9 mouse cellular contexts compared by ENCODE assay signal in genomic region chr1:87154501-87155120, GRCm38 (mm10). TPM values are rescaled to one million over a fixed set of nuclear protein-coding genes. Genes with fewer than 3 reads are reported as not detected.
DNase-seq lines count a peak whose midpoint lies in the region; ATAC-seq lines count a peak whose summit lies in the region.
"Had no signal": no experiment of that assay in that cellular context is flagged by ENCODE, and none has a peak within 500 bp of the region (broad histone marks: within the 10 kb centered on the region; RNA-seq: fewer than 3 reads in every experiment).

No protein-coding gene starts in this region.

- no peak overlapping the region for H3K27ac ChIP-seq in kidney, embryonic 16.5 days (ENCODE audit: low read length)
- no peak overlapping the region for H3K27ac ChIP-seq in embryonic facial prominence, embryonic 11.5 days (replicated peaks; ENCODE audit: low read depth, low read length)
- no peak overlapping the region for H3K27ac ChIP-seq in intestine, embryonic 15.5 days
- no peak overlapping the region for H3K27ac ChIP-seq in neural tube, embryonic 12.5 days

- peaks cover 88% of the 10 kb centered on the region for H3K27me3 ChIP-seq in kidney, embryonic 16.5 days (ENCODE audit: insufficient read depth, low read length)
- peaks cover 74% of the 10 kb centered on the region for H3K27me3 ChIP-seq in embryonic facial prominence, embryonic 11.5 days (ENCODE audit: control insufficient read depth, insufficient read depth, low read length)
- H3K27me3 ChIP-seq in intestine, embryonic 15.5 days (replicated peaks), result peaks cover 90% of the 10 kb centered on the region
- H3K27me3 ChIP-seq in neural tube, embryonic 12.5 days (replicated peaks), result peaks cover 91% of the 10 kb centered on the region

- H3K4me1 ChIP-seq in kidney, embryonic 16.5 days (ENCODE audit: insufficient read depth, low read length), result peaks cover 21% of the 10 kb centered on the region
- H3K4me1 ChIP-seq in embryonic facial prominence, embryonic 11.5 days (ENCODE audit: control insufficient read depth, insufficient read depth, low read length), result no peaks in the 10 kb centered on the region
- peaks cover 25% of the 10 kb centered on the region for H3K4me1 ChIP-seq in intestine, embryonic 15.5 days (replicated peaks)
- H3K4me1 ChIP-seq in neural tube, embryonic 12.5 days, result peaks cover 28% of the 10 kb centered on the region

- DNase-seq in kidney, adult 9 months, result no peak
- no peak for DNase-seq in embryonic facial prominence, embryonic 11.5 days (ENCODE audit: low spot score)
- no peak for DNase-seq in right cerebral cortex, postnatal 25 days
- DNase-seq in layer of hippocampus, adult 18-20 months (ENCODE audit: low spot score in 2 of 2), result no peak
- DNase-seq in spleen, postnatal 36 days (ENCODE audit: low spot score in 2 of 2), result no peak

- 0 out of 2 replicates have a peak, but pooled peaks have one; percentile 10 for ATAC-seq in kidney, embryonic 16.5 days (ENCODE audit: low FRiP score, low TSS enrichment)
- ATAC-seq in embryonic facial prominence, embryonic 11.5 days (replicated peaks; ENCODE audit: insufficient number of reproducible peaks, low FRiP score, low TSS enrichment, low read depth), result no peak
- no peak for ATAC-seq in intestine, embryonic 15.5 days
- ATAC-seq in neural tube, embryonic 12.5 days (ENCODE audit: low FRiP score, low read depth), result 0 out of 2 replicates have a peak, but pooled peaks have one; percentile 30

- peak overlapping the region; percentile 53 for H3K4me2 ChIP-seq in kidney, embryonic 16.5 days (replicated peaks; ENCODE audit: low read depth, low read length)
- H3K4me2 ChIP-seq in embryonic facial prominence, embryonic 11.5 days (ENCODE audit: low read depth, low read length), result peak overlapping the region; percentile 47
- peak overlapping the region; percentile 67 for H3K4me2 ChIP-seq in intestine, embryonic 15.5 days (replicated peaks)
- peak overlapping the region; percentile 68 for H3K4me2 ChIP-seq in neural tube, embryonic 12.5 days (replicated peaks)

- 2% methylated on average over 58 of the region's 58 CpGs for WGBS in kidney, embryonic 16.5 days
- WGBS in embryonic facial prominence, embryonic 11.5 days, result 1% methylated on average over 57 of the region's 58 CpGs
- 1% methylated on average over 58 of the region's 58 CpGs for WGBS in intestine, embryonic 15.5 days
- 1% methylated on average over 58 of the region's 58 CpGs for WGBS in neural tube, embryonic 12.5 days

- no peaks in the 10 kb centered on the region for H3K9me3 ChIP-seq in kidney, embryonic 16.5 days (ENCODE audit: low read length)
- no peaks in the 10 kb centered on the region for H3K9me3 ChIP-seq in embryonic facial prominence, embryonic 11.5 days (replicated peaks; ENCODE audit: control insufficient read depth, low read length)
- H3K9me3 ChIP-seq in intestine, embryonic 15.5 days, result no peaks in the 10 kb centered on the region
- no peaks in the 10 kb centered on the region for H3K9me3 ChIP-seq in neural tube, embryonic 12.5 days

- no peaks in the 10 kb centered on the region for H3K36me3 ChIP-seq in kidney, embryonic 16.5 days (ENCODE audit: insufficient read depth, low read length)
- H3K36me3 ChIP-seq in embryonic facial prominence, embryonic 11.5 days (replicated peaks; ENCODE audit: control insufficient read depth, insufficient read depth, low read depth, low read length), result no peaks in the 10 kb centered on the region
- no peaks in the 10 kb centered on the region for H3K36me3 ChIP-seq in intestine, embryonic 15.5 days
- no peaks in the 10 kb centered on the region for H3K36me3 ChIP-seq in neural tube, embryonic 12.5 days

- H3K4me3 ChIP-seq in kidney, embryonic 16.5 days (ENCODE audit: low read length), result peak overlapping the region; percentile 39
- H3K4me3 ChIP-seq in embryonic facial prominence, embryonic 11.5 days (ENCODE audit: low read depth, low read length), result peak overlapping the region; percentile 28
- H3K4me3 ChIP-seq in intestine, embryonic 15.5 days (replicated peaks), result peak overlapping the region; percentile 39
- H3K4me3 ChIP-seq in neural tube, embryonic 12.5 days, result peak overlapping the region; percentile 40

- no peak overlapping the region for H3K9ac ChIP-seq in kidney, embryonic 16.5 days (replicated peaks; ENCODE audit: low read length)
- H3K9ac ChIP-seq in embryonic facial prominence, embryonic 11.5 days (replicated peaks; ENCODE audit: low read length), result no peak overlapping the region
- H3K9ac ChIP-seq in intestine, embryonic 15.5 days, result no peak overlapping the region
- H3K9ac ChIP-seq in neural tube, embryonic 12.5 days, result peak overlapping the region; percentile 48; the same call in 1 of the 2 replicates

RNA-seq across cellular contexts. Expression of gene Ecel1, which starts 1.7 kb away (rescaled TPM):
- polyA plus RNA-seq in kidney, embryonic 16.5 days (2015; fragmentation: Nextera tagmentation; extraction: Ambion mirVana), result 0.94 and 1.1 TPM in 2 replicates
- 0.74 and 2.1 TPM in 2 replicates for polyA plus RNA-seq in embryonic facial prominence, embryonic 11.5 days (2014; fragmentation: Nextera tagmentation; extraction: Ambion mirVana)
- polyA plus RNA-seq in intestine, embryonic 15.5 days (2015; fragmentation: Nextera tagmentation; extraction: Ambion mirVana), result 2.4 and 2.5 TPM in 2 replicates
- 65.3 and 70.1 TPM in 2 replicates for polyA plus RNA-seq in neural tube, embryonic 12.5 days (2016; fragmentation: Nextera tagmentation; extraction: Ambion mirVana)
- total RNA-seq in layer of hippocampus, adult 18-20 months (2021), result 1 to 10 TPM; 1.9 to 3.2 TPM

RNA-seq across cellular contexts. Expression of gene Prss56, which starts 28.5 kb away (rescaled TPM):
- polyA plus RNA-seq in kidney, embryonic 16.5 days (2015; fragmentation: Nextera tagmentation; extraction: Ambion mirVana), result 0.08 TPM in 1 of 2 replicates, not detected in the other
- 0.28 and 0.74 TPM in 2 replicates for polyA plus RNA-seq in embryonic facial prominence, embryonic 11.5 days (2014; fragmentation: Nextera tagmentation; extraction: Ambion mirVana)
- polyA plus RNA-seq in intestine, embryonic 15.5 days (2015; fragmentation: Nextera tagmentation; extraction: Ambion mirVana), result not detected in 2 replicates
- 2.7 and 4.6 TPM in 2 replicates for polyA plus RNA-seq in neural tube, embryonic 12.5 days (2016; fragmentation: Nextera tagmentation; extraction: Ambion mirVana)
- total RNA-seq in layer of hippocampus, adult 18-20 months (2021), result under 1 TPM in 1 of 2 experiments, not detected in 1; 0.15 TPM

RNA-seq across cellular contexts. Expression of gene Akp3, which starts 29.8 kb away (rescaled TPM):
- polyA plus RNA-seq in kidney, embryonic 16.5 days (2015; fragmentation: Nextera tagmentation; extraction: Ambion mirVana), result not detected in 2 replicates
- polyA plus RNA-seq in embryonic facial prominence, embryonic 11.5 days (2014; fragmentation: Nextera tagmentation; extraction: Ambion mirVana), result not detected in 2 replicates
- polyA plus RNA-seq in intestine, embryonic 15.5 days (2015; fragmentation: Nextera tagmentation; extraction: Ambion mirVana), result 0.11 TPM in 1 of 2 replicates, not detected in the other
- polyA plus RNA-seq in neural tube, embryonic 12.5 days (2016; fragmentation: Nextera tagmentation; extraction: Ambion mirVana), result not detected in 2 replicates
- not detected for total RNA-seq in layer of hippocampus, adult 18-20 months (2021)
- polyA plus RNA-seq: cortical plate, adult 2 months had no signal

RNA-seq across cellular contexts. Expression of gene Chrnd, which starts 35.8 kb away (rescaled TPM):
- 0.81 and 1.1 TPM in 2 replicates for polyA plus RNA-seq in kidney, embryonic 16.5 days (2015; fragmentation: Nextera tagmentation; extraction: Ambion mirVana)
- polyA plus RNA-seq in embryonic facial prominence, embryonic 11.5 days (2014; fragmentation: Nextera tagmentation; extraction: Ambion mirVana), result 0.15 and 0.22 TPM in 2 replicates
- polyA plus RNA-seq in intestine, embryonic 15.5 days (2015; fragmentation: Nextera tagmentation; extraction: Ambion mirVana), result not detected in 2 replicates
- 0.53 and 0.60 TPM in 2 replicates for polyA plus RNA-seq in neural tube, embryonic 12.5 days (2016; fragmentation: Nextera tagmentation; extraction: Ambion mirVana)
- total RNA-seq in layer of hippocampus, adult 18-20 months (2021), result not detected
- polyA plus RNA-seq: cortical plate, adult 2 months had no signal

RNA-seq across cellular contexts. Expression of gene Chrng, which starts 49.8 kb away (rescaled TPM):
- 0.68 and 0.85 TPM in 2 replicates for polyA plus RNA-seq in kidney, embryonic 16.5 days (2015; fragmentation: Nextera tagmentation; extraction: Ambion mirVana)
- polyA plus RNA-seq in embryonic facial prominence, embryonic 11.5 days (2014; fragmentation: Nextera tagmentation; extraction: Ambion mirVana), result 2.2 and 2.3 TPM in 2 replicates
- 0.18 TPM in 1 of 2 replicates, not detected in the other for polyA plus RNA-seq in intestine, embryonic 15.5 days (2015; fragmentation: Nextera tagmentation; extraction: Ambion mirVana)
- 2.0 and 3.2 TPM in 2 replicates for polyA plus RNA-seq in neural tube, embryonic 12.5 days (2016; fragmentation: Nextera tagmentation; extraction: Ambion mirVana)
- not detected for total RNA-seq in layer of hippocampus, adult 18-20 months (2021)
- polyA plus RNA-seq: cortical plate, adult 2 months had no signal

Comparison
In these comparisons a context has a peak if more than half of its experiments do, and no peak if none do; other contexts are left out.
1. ATAC-seq: peak in kidney, embryonic 16.5 days (single experiment) and neural tube, embryonic 12.5 days (single experiment); none in embryonic facial prominence, embryonic 11.5 days (single experiment) and intestine, embryonic 15.5 days (single experiment).
2. RNA of gene Ecel1, which starts 1.7 kb away (polyA plus RNA-seq): 65.3 to 70.1 TPM in neural tube, embryonic 12.5 days; 2.4 to 2.5 TPM in intestine, embryonic 15.5 days, 0.94 to 1.1 TPM in kidney, embryonic 16.5 days and 0.74 to 2.1 TPM in embryonic facial prominence, embryonic 11.5 days; every median in the first group is over 10 times any median in the second.
3. Peak in every context shown above with its lines, with median percentiles within 50 percentile points of each other: H3K4me2 ChIP-seq and H3K4me3 ChIP-seq.